Mouse (Mus musculus): ENCODE data around the gene Adam11.

- TF ChIP-seq POLR2A (IDR thresholded peaks at IDR 0.05; ENCODE audit: insufficient read depth, low read depth, low read length) (no peak), CTCF (IDR thresholded peaks at IDR 0.05; ENCODE audit: insufficient read depth, low read depth, low read length) (no peak)
Observed at GRCm38 (mm10) chr11:102725574-102725973, 35.7 kb upstream of the Adam11 start.
